Mouse (Mus musculus) CH12.LX (cell line): Measurements from ENCODE around the gene Sh2d6. TPM values are rescaled to one million over a fixed set of nuclear protein-coding genes. Genes with fewer than 3 reads are reported as not detected.

Source experiments
- DNase-seq: peaks from one replicate; pipeline ENCODE4 v3.0.0-alpha.2; 2013; ENCODE audit errors: extremely low read depth
- H3K27ac ChIP-seq: 2 replicates; pipeline ENCODE4 v1.5.1; 2012; ENCODE audit warnings: low read depth, mild to moderate bottlenecking, control low read depth, moderate library complexity; ENCODE audit not compliant: insufficient read depth
- H3K27me3 ChIP-seq: replicated peaks from 2 replicates; pipeline ENCODE3; 2012; ENCODE audit warnings: inconsistent platforms
- H3K36me3 ChIP-seq, 2 experiments: replicated peaks in 1 of 2; 2 replicates each; pipeline versions ENCODE3 to v1.6.1; 2012; ENCODE audit warnings: inconsistent platforms in 1 of 2, low read length in 1 of 2, mild to moderate bottlenecking in 1 of 2, mixed read lengths in 1 of 2, moderate library complexity in 1 of 2; ENCODE audit not compliant: control insufficient read depth in 1 of 2, insufficient read depth in 1 of 2
- H3K4me1 ChIP-seq, 2 experiments: 2 replicates each; pipeline ENCODE4 v1.6.1; 2012; ENCODE audit warnings: inconsistent platforms in 1 of 2, moderate library complexity in 1 of 2; ENCODE audit not compliant: insufficient read depth in 2 of 2, control insufficient read depth in 1 of 2
- H3K4me2 ChIP-seq: 2 replicates; pipeline ENCODE4 v1.6.1; 2012; ENCODE audit warnings: low read depth, mild to moderate bottlenecking, control low read depth; ENCODE audit not compliant: poor library complexity, insufficient read depth, severe bottlenecking
- H3K4me3 ChIP-seq, 3 experiments: fragments of 150-350 bp in 1 of 3; sonication (generic) in 1 of 3; replicated peaks in 1 of 3; 2 replicates each; pipeline versions ENCODE3 to v1.5.1; 2011 to 2012; ENCODE audit warnings: low read depth in 2 of 3, low read length in 2 of 3, mild to moderate bottlenecking in 2 of 3, moderate library complexity in 2 of 3, control low read depth in 1 of 3, improper control_type of control experiment in 1 of 3, inconsistent platforms in 1 of 3, mixed read lengths in 1 of 3; ENCODE audit not compliant: poor library complexity in 1 of 3
- H3K79me2 ChIP-seq: replicated peaks from 2 replicates; pipeline ENCODE4 v1.6.1; 2012; ENCODE audit warnings: mild to moderate bottlenecking, moderate library complexity; ENCODE audit not compliant: control insufficient read depth, poor library complexity, insufficient read depth, severe bottlenecking; ENCODE audit errors: extremely low read depth
- H3K9ac ChIP-seq: 2 replicates; pipeline ENCODE4 v1.6.1; 2012; ENCODE audit warnings: low read depth, mild to moderate bottlenecking, control low read depth, moderate library complexity; ENCODE audit not compliant: insufficient read depth
- H3K9me3 ChIP-seq: replicated peaks from 2 replicates; pipeline ENCODE3; 2012; ENCODE audit warnings: low read length, inconsistent platforms, mixed read lengths
- BHLHE40 ChIP-seq: IDR thresholded peaks from 2 replicates; pipeline ENCODE4 v1.6.1; 2011; ENCODE audit warnings: mild to moderate bottlenecking, low read depth, low read length, improper control_type of control experiment
- CHD1 ChIP-seq: IDR thresholded peaks from 2 replicates; pipeline ENCODE4 v1.6.1; 2012; ENCODE audit warnings: low read depth, low read length, improper control_type of control experiment, inconsistent platforms
- CHD2 ChIP-seq: IDR thresholded peaks from 2 replicates; pipeline ENCODE4 v1.6.1; 2011; ENCODE audit warnings: low read length, improper control_type of control experiment
- CTCF ChIP-seq, 2 experiments: IDR thresholded peaks in 1 of 2; conservative IDR thresholded peaks in 1 of 2; 2 replicates each; pipeline ENCODE4 v1.5.1; 2011 to 2012; ENCODE audit warnings: low read depth in 2 of 2, low read length in 2 of 2, improper control_type of control experiment in 1 of 2, inconsistent platforms in 1 of 2, mild to moderate bottlenecking in 1 of 2, moderate library complexity in 1 of 2
- E2F4 ChIP-seq: IDR thresholded peaks from 2 replicates; pipeline ENCODE4 v1.6.1; 2011; ENCODE audit warnings: low read depth, low read length, improper control_type of control experiment; ENCODE audit not compliant: insufficient replicate concordance
- ELF1 ChIP-seq: IDR thresholded peaks from 2 replicates; pipeline ENCODE4 v1.6.1; 2014; ENCODE audit warnings: low read depth, mild to moderate bottlenecking, inconsistent platforms, low read length, improper control_type of control experiment
- EP300 ChIP-seq: IDR thresholded peaks from 2 replicates; pipeline ENCODE4 v1.6.1; 2011; ENCODE audit warnings: low read length, improper control_type of control experiment
- ETS1 ChIP-seq: conservative IDR thresholded peaks from 2 replicates; pipeline ENCODE4 v1.6.1; 2012; ENCODE audit warnings: low read depth, mild to moderate bottlenecking, inconsistent platforms, low read length, improper control_type of control experiment, moderate library complexity
- GABPA ChIP-seq: IDR thresholded peaks from 2 replicates; pipeline ENCODE4 v1.6.1; 2012; ENCODE audit warnings: low read depth, low read length, improper control_type of control experiment, inconsistent platforms; ENCODE audit not compliant: insufficient replicate concordance
- HCFC1 ChIP-seq: IDR thresholded peaks from 2 replicates; pipeline ENCODE4 v1.6.1; 2012; ENCODE audit warnings: low read depth, mild to moderate bottlenecking, inconsistent platforms, low read length, improper control_type of control experiment
- IRF4 ChIP-seq: IDR thresholded peaks from 2 replicates; pipeline ENCODE4 v1.6.1; 2014; ENCODE audit warnings: low read depth, mild to moderate bottlenecking, inconsistent platforms, low read length, improper control_type of control experiment
- KAT2A ChIP-seq: IDR thresholded peaks from 2 replicates; pipeline ENCODE4 v1.6.1; 2012; ENCODE audit warnings: low read length, improper control_type of control experiment, inconsistent platforms; ENCODE audit not compliant: insufficient replicate concordance
- MAX ChIP-seq: IDR thresholded peaks from 2 replicates; pipeline ENCODE4 v1.6.1; 2011; ENCODE audit warnings: low read length, improper control_type of control experiment
- MEF2A ChIP-seq: IDR thresholded peaks from 2 replicates; pipeline ENCODE4 v1.6.1; 2014; ENCODE audit warnings: low read depth, mild to moderate bottlenecking, inconsistent platforms, low read length, improper control_type of control experiment, borderline replicate concordance
- MYC ChIP-seq: IDR thresholded peaks from 2 replicates; pipeline ENCODE4 v1.6.1; 2011; ENCODE audit warnings: low read depth, mild to moderate bottlenecking, improper control_type of control experiment, low read length
- NELFE ChIP-seq: IDR thresholded peaks from 2 replicates; pipeline ENCODE4 v1.6.1; 2011; ENCODE audit warnings: low read depth, low read length, improper control_type of control experiment
- NRF1 ChIP-seq: IDR thresholded peaks from 2 replicates; pipeline ENCODE4 v1.6.1; 2014; ENCODE audit warnings: low read depth, mild to moderate bottlenecking, inconsistent platforms, low read length, improper control_type of control experiment, moderate library complexity
- POLR2A ChIP-seq: IDR thresholded peaks from 2 replicates; pipeline ENCODE4 v1.6.1; 2011; ENCODE audit warnings: low read depth, mild to moderate bottlenecking, improper control_type of control experiment, low read length
- POLR2AphosphoS2 ChIP-seq: IDR thresholded peaks from 2 replicates; pipeline ENCODE4 v1.6.1; 2011; ENCODE audit warnings: low read depth, low read length, improper control_type of control experiment
- RAD21 ChIP-seq: IDR thresholded peaks from 2 replicates; pipeline ENCODE4 v1.6.1; 2011; ENCODE audit warnings: low read depth, mild to moderate bottlenecking, low read length, improper control_type of control experiment, moderate library complexity
- SIN3A ChIP-seq: IDR thresholded peaks from 2 replicates; pipeline ENCODE4 v1.6.1; 2012; ENCODE audit warnings: low read length, improper control_type of control experiment, inconsistent platforms
- SMC3 ChIP-seq: IDR thresholded peaks from 2 replicates; pipeline ENCODE4 v1.6.1; 2011; ENCODE audit warnings: low read depth, low read length, improper control_type of control experiment
- TBP ChIP-seq: conservative IDR thresholded peaks from 2 replicates; pipeline ENCODE4 v1.6.1; 2011; ENCODE audit warnings: low read depth, low read length, improper control_type of control experiment
- UBTF ChIP-seq: IDR thresholded peaks from 2 replicates; pipeline ENCODE4 v1.6.1; 2012; ENCODE audit warnings: low read depth, mild to moderate bottlenecking, inconsistent platforms, low read length, improper control_type of control experiment, moderate library complexity
- USF1 ChIP-seq: IDR thresholded peaks from 2 replicates; pipeline ENCODE4 v1.6.1; 2014; ENCODE audit warnings: low read depth, mild to moderate bottlenecking, inconsistent platforms, low read length, improper control_type of control experiment
- ZNF384 ChIP-seq: IDR thresholded peaks from 2 replicates; pipeline ENCODE4 v1.6.1; 2012; ENCODE audit warnings: low read depth, low read length, improper control_type of control experiment, inconsistent platforms
- dilution Hi-C: fragments of 300-500 bp; cut with MboI; formaldehyde crosslinking; loops from 2 replicates; pipeline ENCODE4 v1.14.3; 2020; ENCODE audit warnings: low sequenced_read_pairs; ENCODE audit not compliant: extremely low pct_unique_long_range_greater_than_20kb, extremely low pct_ligation_motif_present
- in situ Hi-C: fragments of 300-500 bp; cut with MboI; formaldehyde crosslinking; loops from 3 replicates; pipeline ENCODE4 v1.14.3; 2019; ENCODE audit warnings: low sequenced_read_pairs, low pct_ligation_motif_present, low pct_unique_long_range_greater_than_20kb, mixed read lengths
- polyA plus RNA-seq: library from polyadenylated mRNA; unstranded; fragments of >175 nt; gene quantifications from 2 replicates; pipeline ENCODE4 v1.2.1, GENCODE M21; 2012; ENCODE audit warnings: low read depth; ENCODE audit not compliant: insufficient read length
- total RNA-seq, 2 experiments: library from RNA; depleted of rRNA; stranded (reverse); fragments of 300-350 nt in 1 of 2; fragments of >200 nt in 1 of 2; gene quantifications; 2 replicates each; pipeline ENCODE4 v1.2.3; 2012 to 2014

Sh2d6 gene
- total and polyA plus RNA-seq, 3 experiments, result 0.78 to 4.9 (median 1.7) TPM

DNA sequence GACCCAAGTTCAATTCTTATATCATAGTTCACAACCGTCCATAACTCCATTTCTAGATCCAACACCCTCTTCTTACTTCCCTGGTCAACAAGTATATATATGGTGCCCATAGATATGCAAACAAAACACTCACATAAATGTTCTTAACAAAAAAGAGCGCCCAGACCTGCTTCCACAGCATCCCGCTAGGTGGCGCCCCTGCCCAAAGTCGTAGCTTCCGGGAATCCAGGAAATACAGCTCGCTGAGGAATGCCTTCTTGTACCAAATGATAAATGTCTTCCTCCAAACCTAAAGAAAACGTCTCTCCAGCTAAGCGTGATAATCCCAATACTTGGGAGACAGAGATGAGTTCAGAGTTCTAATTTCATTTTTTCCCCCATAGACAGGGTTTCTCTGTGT is 13.7 kb upstream of the Sh2d6 start:
- no peak overlapping the region for H3K4me3 ChIP-seq
- H3K79me2 ChIP-seq, result no peaks in the 10 kb centered on the region
- peak; percentile 81 for DNase-seq
- H3K4me2 ChIP-seq, result no peak overlapping the region
- no peaks in the 10 kb centered on the region for H3K27me3 ChIP-seq
- H3K4me1 ChIP-seq, result peaks cover 4 to 46% of the 10 kb centered on the region in 2 experiments; a peak in 3 of 4 replicates
- dilution Hi-C loops (no loop called here), in situ Hi-C loops (loop anchor here (5.0 kb wide), 1 partner anchor 108 kb away; no protein-coding TSS in a partner anchor)
- H3K9ac ChIP-seq, result no peak overlapping the region
- H3K36me3 ChIP-seq, result no peaks in the 10 kb centered on the region
- H3K27ac ChIP-seq, result no peak overlapping the region
- peaks cover under 1% of the 10 kb centered on the region for H3K9me3 ChIP-seq
- no peak for TF ChIP-seq POLR2AphosphoS2
- TF ChIP-seq ETS1, result no peak; the same call in 1 of the 2 replicates
- no peak for TF ChIP-seq UBTF
- TF ChIP-seq MEF2A, result no peak
- no peak for TF ChIP-seq GABPA
- TF ChIP-seq IRF4, result peak; percentile 41; the same call in 1 of the 2 replicates
- TF ChIP-seq ELF1, result peak; percentile 94
- TF ChIP-seq POLR2A, result no peak; the same call in 1 of the 2 replicates
- TF ChIP-seq E2F4, result no peak
- no peak for TF ChIP-seq NRF1
- no peak for TF ChIP-seq KAT2A
- TF ChIP-seq SMC3, result peak; percentile 94
- no peak for TF ChIP-seq ZNF384
- TF ChIP-seq SIN3A, result no peak
- TF ChIP-seq HCFC1, result peak; percentile 47
- TF ChIP-seq NELFE, result peak; percentile 59
- no peak for TF ChIP-seq TBP
- TF ChIP-seq CTCF (conservative IDR thresholded peaks at IDR 0.05 in 1 of 2, IDR thresholded peaks at IDR 0.05 in 1 of 2; ENCODE audit: low read depth in 2 of 2, low read length in 2 of 2), result peak; percentile 86 to 94
- no peak for TF ChIP-seq CHD2
- TF ChIP-seq MYC, result no peak
- no peak for TF ChIP-seq USF1
- no peak for TF ChIP-seq BHLHE40
- no peak for TF ChIP-seq CHD1
- no peak for TF ChIP-seq MAX
- peak; percentile 71 for TF ChIP-seq RAD21
- TF ChIP-seq EP300, result no peak
